ENCODE assay signal across 24 mouse cellular contexts in genomic region chr14:122736806-122737205, GRCm38 (mm10).
DNase-seq lines count a peak whose midpoint lies in the region; ATAC-seq and TF ChIP-seq lines count a peak whose summit lies in the region.
"Had no signal": no experiment of that assay in that cellular context is flagged by ENCODE, and none has a peak within 500 bp of the region (broad histone marks: within the 10 kb centered on the region; RNA-seq: fewer than 3 reads in every experiment).

No protein-coding gene starts in this region.

- no peak overlapping the region for H3K4me3 ChIP-seq in heart, postnatal 0 days (ENCODE audit: low read depth, low read length)
- no peak overlapping the region for H3K4me3 ChIP-seq in heart, embryonic 12.5 days
- H3K4me3 ChIP-seq in lung, embryonic 16.5 days (ENCODE audit: low read length) = no peak overlapping the region
- H3K4me3 ChIP-seq in lung, postnatal 0 days (ENCODE audit: low read depth, low read length) = no peak overlapping the region
- H3K4me3 ChIP-seq in stomach, postnatal 0 days (ENCODE audit: low read depth, low read length) = no peak overlapping the region
- H3K4me3 ChIP-seq: embryonic facial prominence, embryonic 12.5 days; hindbrain, embryonic 15.5 days; liver, embryonic 13.5 days; megakaryocyte, embryonic 14.5 days; neural tube, embryonic 12.5 days had no signal

- no peaks in the 10 kb centered on the region for H3K27me3 ChIP-seq in heart, postnatal 0 days (ENCODE audit: control insufficient read depth, insufficient read depth, low read length)
- H3K27me3 ChIP-seq in heart, embryonic 12.5 days (replicated peaks) = no peaks in the 10 kb centered on the region
- no peaks in the 10 kb centered on the region for H3K27me3 ChIP-seq in lung, embryonic 16.5 days (ENCODE audit: control insufficient read depth, insufficient read depth, low read depth, low read length)
- no peaks in the 10 kb centered on the region for H3K27me3 ChIP-seq in lung, postnatal 0 days (replicated peaks; ENCODE audit: insufficient read depth, low read length)
- no peaks in the 10 kb centered on the region for H3K27me3 ChIP-seq in stomach, postnatal 0 days (ENCODE audit: control insufficient read depth, insufficient read depth, low read length)
- H3K27me3 ChIP-seq: embryonic facial prominence, embryonic 12.5 days; hindbrain, embryonic 15.5 days; liver, embryonic 13.5 days; megakaryocyte, embryonic 14.5 days; neural tube, embryonic 12.5 days; Patski had no signal

- TF ChIP-seq EP300 in heart, postnatal 0 days (IDR thresholded peaks at IDR 0.05; ENCODE audit: low read depth) = no peak
- TF ChIP-seq EP300 in lung, postnatal 0 days (IDR thresholded peaks at IDR 0.05) = no peak
- TF ChIP-seq EP300 in stomach, postnatal 0 days (optimal IDR thresholded peaks at IDR 0.05) = no peak

- no peaks in the 10 kb centered on the region for H3K9me3 ChIP-seq in heart, postnatal 0 days (replicated peaks; ENCODE audit: control insufficient read depth, low read length)
- no peaks in the 10 kb centered on the region for H3K9me3 ChIP-seq in heart, embryonic 12.5 days (replicated peaks)
- no peaks in the 10 kb centered on the region for H3K9me3 ChIP-seq in lung, embryonic 16.5 days (ENCODE audit: control insufficient read depth, low read length)
- no peaks in the 10 kb centered on the region for H3K9me3 ChIP-seq in lung, postnatal 0 days (ENCODE audit: low read length)
- no peaks in the 10 kb centered on the region for H3K9me3 ChIP-seq in stomach, postnatal 0 days (ENCODE audit: control insufficient read depth, low read length)
- H3K9me3 ChIP-seq: embryonic facial prominence, embryonic 12.5 days; hindbrain, embryonic 15.5 days; liver, embryonic 13.5 days; megakaryocyte, embryonic 14.5 days; neural tube, embryonic 12.5 days had no signal

- H3K4me2 ChIP-seq in heart, postnatal 0 days (ENCODE audit: low read depth, low read length) = no peak overlapping the region
- no peak overlapping the region for H3K4me2 ChIP-seq in heart, embryonic 12.5 days
- no peak overlapping the region for H3K4me2 ChIP-seq in lung, embryonic 16.5 days (ENCODE audit: low read depth, low read length)
- no peak overlapping the region for H3K4me2 ChIP-seq in lung, postnatal 0 days (replicated peaks; ENCODE audit: low read depth, low read length)
- no peak overlapping the region for H3K4me2 ChIP-seq in stomach, postnatal 0 days (replicated peaks; ENCODE audit: low read depth)
- H3K4me2 ChIP-seq: embryonic facial prominence, embryonic 12.5 days; hindbrain, embryonic 15.5 days; liver, embryonic 13.5 days; neural tube, embryonic 12.5 days had no signal

- DNase-seq in heart, postnatal 0 days (ENCODE audit: low spot score) = peak; percentile 15
- no peak for DNase-seq in lung, postnatal 0 days (ENCODE audit: low spot score)
- peak; percentile 13 for DNase-seq in MN1 (ENCODE audit: low spot score)
- peak; percentile 29 for DNase-seq in adipocyte (ENCODE audit: low spot score)
- DNase-seq in stomach, postnatal 0 days (ENCODE audit: low spot score) = no peak
- DNase-seq: adrenal gland, adult 2 months; cerebellum, adult 8-10 months; forebrain, postnatal 0 days; gastrocnemius, postnatal 14 days; heart, adult 18-20 months; kidney, postnatal 36 days; liver, embryonic 13.5 days; midbrain, embryonic 14.5 days; right cerebral cortex, adult 18-20 months; thymus, adult 2 months; thymus, postnatal 4 days had no signal

- no peaks in the 10 kb centered on the region for H3K36me3 ChIP-seq in heart, postnatal 0 days (replicated peaks; ENCODE audit: control insufficient read depth, insufficient read depth, low read length)
- no peaks in the 10 kb centered on the region for H3K36me3 ChIP-seq in heart, embryonic 12.5 days
- no peaks in the 10 kb centered on the region for H3K36me3 ChIP-seq in lung, embryonic 16.5 days (ENCODE audit: control insufficient read depth, insufficient read depth, low read length)
- no peaks in the 10 kb centered on the region for H3K36me3 ChIP-seq in lung, postnatal 0 days (ENCODE audit: insufficient read depth, low read length)
- H3K36me3 ChIP-seq in stomach, postnatal 0 days (ENCODE audit: control insufficient read depth, insufficient read depth, low read length) = no peaks in the 10 kb centered on the region
- H3K36me3 ChIP-seq: embryonic facial prominence, embryonic 12.5 days; hindbrain, embryonic 15.5 days; liver, embryonic 13.5 days; neural tube, embryonic 12.5 days had no signal

- H3K9ac ChIP-seq in heart, postnatal 0 days (replicated peaks; ENCODE audit: low read depth, low read length) = no peak overlapping the region
- no peak overlapping the region for H3K9ac ChIP-seq in heart, embryonic 12.5 days
- no peak overlapping the region for H3K9ac ChIP-seq in lung, embryonic 16.5 days (ENCODE audit: low read length)
- H3K9ac ChIP-seq in lung, postnatal 0 days (replicated peaks; ENCODE audit: low read depth) = no peak overlapping the region
- H3K9ac ChIP-seq in stomach, postnatal 0 days (ENCODE audit: low read length) = no peak overlapping the region
- H3K9ac ChIP-seq: embryonic facial prominence, embryonic 12.5 days; forebrain, postnatal 0 days; hindbrain, embryonic 15.5 days; liver, embryonic 13.5 days; neural tube, embryonic 12.5 days had no signal

- no peak for TF ChIP-seq CTCF in heart, postnatal 0 days (IDR thresholded peaks at IDR 0.05; ENCODE audit: low read depth)
- no peak for TF ChIP-seq CTCF in lung, postnatal 0 days (IDR thresholded peaks at IDR 0.05)
- TF ChIP-seq CTCF in stomach, postnatal 0 days (IDR thresholded peaks at IDR 0.05; ENCODE audit: low read depth) = no peak

- H3K4me1 ChIP-seq in heart, postnatal 0 days (ENCODE audit: control insufficient read depth, insufficient read depth) = no peaks in the 10 kb centered on the region
- H3K4me1 ChIP-seq in heart, embryonic 12.5 days (replicated peaks) = no peaks in the 10 kb centered on the region
- no peaks in the 10 kb centered on the region for H3K4me1 ChIP-seq in lung, embryonic 16.5 days (replicated peaks; ENCODE audit: control insufficient read depth, insufficient read depth, low read length)
- H3K4me1 ChIP-seq in lung, postnatal 0 days (ENCODE audit: insufficient read depth, low read depth, low read length) = no peaks in the 10 kb centered on the region
- no peaks in the 10 kb centered on the region for H3K4me1 ChIP-seq in stomach, postnatal 0 days (replicated peaks; ENCODE audit: control insufficient read depth, insufficient read depth)
- H3K4me1 ChIP-seq: embryonic facial prominence, embryonic 12.5 days; hindbrain, embryonic 15.5 days; liver, embryonic 13.5 days; megakaryocyte, embryonic 14.5 days; neural tube, embryonic 12.5 days had no signal

- no peak overlapping the region for H3K27ac ChIP-seq in heart, postnatal 0 days (ENCODE audit: low read depth)
- H3K27ac ChIP-seq in heart, embryonic 12.5 days (ENCODE audit: poor library complexity, severe bottlenecking) = no peak overlapping the region
- no peak overlapping the region for H3K27ac ChIP-seq in lung, embryonic 16.5 days (ENCODE audit: low read length)
- H3K27ac ChIP-seq in lung, postnatal 0 days (ENCODE audit: low read length) = no peak overlapping the region
- H3K27ac ChIP-seq in stomach, postnatal 0 days (replicated peaks) = no peak overlapping the region
- H3K27ac ChIP-seq: embryonic facial prominence, embryonic 12.5 days; hindbrain, embryonic 15.5 days; liver, embryonic 13.5 days; neural tube, embryonic 12.5 days had no signal

- ATAC-seq in heart, postnatal 0 days (ENCODE audit: insufficient read depth, low read depth) = no peak
- no peak for ATAC-seq in heart, embryonic 12.5 days (ENCODE audit: insufficient number of reproducible peaks, low FRiP score)
- peak; percentile 65 for ATAC-seq in lung, embryonic 16.5 days (ENCODE audit: low read depth)
- ATAC-seq in lung, postnatal 0 days = no peak
- ATAC-seq in stomach, postnatal 0 days (ENCODE audit: low FRiP score, low TSS enrichment) = no peak
- ATAC-seq: forebrain, postnatal 0 days; intestine, postnatal 0 days; Patski had no signal

Comparison
In these comparisons a context has a peak if more than half of its experiments do, and no peak if none do; other contexts are left out.
1. DNase-seq: peak in heart, postnatal 0 days (single experiment), MN1 (single experiment) and adipocyte (single experiment); none in lung, postnatal 0 days (single experiment) and stomach, postnatal 0 days (single experiment).